Mouse (Mus musculus): Measurements from ENCODE around the gene Hist2h3c2. TPM values are rescaled to one million over a fixed set of nuclear protein-coding genes. Genes with fewer than 3 reads are reported as not detected.

Gene Hist2h3c2
- polyA plus RNA-seq, 1 experiment from 2014 or later, result 8.3 TPM

DNA sequence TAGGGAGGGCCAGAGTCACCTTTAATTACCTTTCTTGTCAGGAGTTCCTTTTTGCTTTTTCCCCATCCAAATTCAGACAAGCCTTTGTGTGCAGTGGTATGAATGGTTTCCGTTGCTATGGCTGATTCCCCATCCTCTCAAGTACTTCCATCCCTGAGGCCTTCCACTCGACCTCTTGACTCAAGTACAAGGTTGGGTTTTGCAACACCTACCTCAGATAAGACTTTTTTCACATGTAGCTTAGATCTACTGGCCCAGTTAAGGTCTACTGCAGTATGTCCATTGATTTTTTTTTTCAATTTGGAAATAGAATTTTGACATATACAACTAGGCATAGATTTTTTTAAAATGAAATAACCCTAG, 7.2 kb downstream of the Hist2h3c2 start:
- Histone ChIP-seq H3K9ac (ENCODE audit: low read length) (no peak overlapping the region), H3K27me3 (replicated peaks; ENCODE audit: control insufficient read depth, insufficient read depth, low read length) (no peaks in the 10 kb centered on the region), H3K27ac (ENCODE audit: low read depth) (no peak overlapping the region), H3K4me3 (ENCODE audit: low read depth, low read length) (no peak overlapping the region), H3K36me3 (ENCODE audit: control insufficient read depth, insufficient read depth, low read length) (no peaks in the 10 kb centered on the region), H3K9me3 (ENCODE audit: control insufficient read depth, low read length) (no peaks in the 10 kb centered on the region), H3K4me2 (ENCODE audit: low read length) (no peak overlapping the region), H3K4me1 (replicated peaks; ENCODE audit: control insufficient read depth, insufficient read depth, low read length) (no peaks in the 10 kb centered on the region)
- ATAC-seq (replicated peaks; ENCODE audit: low FRiP score, low TSS enrichment, low read depth) (no peak), DNase-seq (ENCODE audit: low spot score) (no peak)
- WGBS, result 60% methylated on average over 2 of the region's 2 CpGs

DNA sequence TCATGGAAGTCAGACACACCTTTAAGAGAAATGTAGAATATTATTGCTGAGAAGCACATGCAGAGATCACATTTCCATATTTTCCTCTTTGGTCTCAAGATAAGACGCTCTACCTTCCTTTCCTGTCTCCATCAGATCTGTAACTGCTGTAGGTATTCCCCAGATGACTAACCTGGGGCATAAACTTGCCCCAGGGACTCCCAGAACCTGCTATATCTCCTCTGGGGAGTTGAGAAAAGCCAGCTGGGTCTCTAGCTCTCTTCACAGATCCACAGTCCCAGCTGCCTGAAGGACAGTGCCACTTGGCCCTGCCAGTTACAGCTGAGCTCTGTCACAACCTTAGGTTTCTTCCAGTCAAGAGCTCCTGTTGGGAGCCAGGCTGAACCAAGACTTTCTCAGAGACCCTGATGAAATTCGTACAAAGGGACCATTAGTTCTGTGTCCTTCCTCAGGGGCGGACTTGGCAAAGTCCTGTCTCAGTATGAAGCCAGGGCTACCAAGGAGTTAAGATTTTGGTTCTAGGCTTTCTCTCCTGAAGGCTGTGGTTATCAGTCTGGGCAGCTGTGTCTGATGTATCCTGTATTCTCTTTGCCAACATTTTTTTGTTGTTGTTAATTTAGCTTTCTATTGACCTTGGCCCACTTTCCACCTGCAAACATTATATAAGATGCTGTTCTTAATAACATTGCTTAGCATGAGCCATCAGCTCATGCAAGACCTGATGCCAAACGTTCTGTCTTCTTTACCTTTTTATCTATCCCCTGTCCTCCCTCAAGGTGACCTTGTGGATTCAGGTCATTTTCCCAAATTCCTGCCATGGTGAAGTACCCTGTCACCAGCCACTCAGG, 7.8 kb downstream of the Hist2h3c2 start:
- H3K27me3 ChIP-seq (replicated peaks; ENCODE audit: control insufficient read depth, insufficient read depth, low read length), result no peaks in the 10 kb centered on the region
- H3K9ac ChIP-seq (ENCODE audit: low read length), result no peak overlapping the region
- H3K4me1 ChIP-seq (replicated peaks; ENCODE audit: control insufficient read depth, insufficient read depth, low read length), result no peaks in the 10 kb centered on the region
- H3K36me3 ChIP-seq (ENCODE audit: control insufficient read depth, insufficient read depth, low read length), result no peaks in the 10 kb centered on the region
- no peak overlapping the region for H3K4me2 ChIP-seq (ENCODE audit: low read length)
- H3K4me3 ChIP-seq (ENCODE audit: low read depth, low read length), result no peak overlapping the region
- DNase-seq (ENCODE audit: low spot score) (no peak), ATAC-seq (replicated peaks; ENCODE audit: low FRiP score, low TSS enrichment, low read depth) (no peak)
- 71% methylated on average over 4 of the region's 4 CpGs for WGBS
- no peaks in the 10 kb centered on the region for H3K9me3 ChIP-seq (ENCODE audit: control insufficient read depth, low read length)
- H3K27ac ChIP-seq (ENCODE audit: low read depth), result no peak overlapping the region

DNA sequence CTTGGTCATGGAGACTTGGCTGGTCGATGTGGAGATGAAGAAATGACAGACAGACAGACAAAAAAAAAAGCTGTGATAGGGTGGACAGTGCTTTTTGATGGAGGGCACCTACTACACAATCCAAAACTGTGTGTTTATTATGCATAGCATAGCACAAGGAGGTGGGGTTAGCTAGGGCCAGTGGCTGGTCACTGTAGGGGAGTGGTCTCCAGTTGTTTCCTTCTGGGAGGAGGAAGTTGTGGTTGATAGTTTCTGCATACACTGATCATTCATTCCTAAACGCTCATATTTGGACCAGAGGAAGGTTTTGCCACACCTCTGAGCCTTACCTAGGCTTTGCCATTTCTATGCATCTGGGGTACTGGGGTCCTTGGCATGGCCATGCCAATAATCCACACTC, 8.5 kb downstream of the Hist2h3c2 start:
- Histone ChIP-seq H3K9ac (ENCODE audit: low read length) (no peak overlapping the region), H3K4me3 (ENCODE audit: low read depth, low read length) (no peak overlapping the region), H3K9me3 (ENCODE audit: control insufficient read depth, low read length) (no peaks in the 10 kb centered on the region), H3K36me3 (ENCODE audit: control insufficient read depth, insufficient read depth, low read length) (no peaks in the 10 kb centered on the region), H3K27ac (ENCODE audit: low read depth) (no peak overlapping the region), H3K27me3 (replicated peaks; ENCODE audit: control insufficient read depth, insufficient read depth, low read length) (no peaks in the 10 kb centered on the region), H3K4me2 (ENCODE audit: low read length) (no peak overlapping the region), H3K4me1 (replicated peaks; ENCODE audit: control insufficient read depth, insufficient read depth, low read length) (no peaks in the 10 kb centered on the region)
- 87% methylated on average over 2 of the region's 2 CpGs for WGBS
- no peak for ATAC-seq (replicated peaks; ENCODE audit: low FRiP score, low TSS enrichment, low read depth)
- no peak for DNase-seq (ENCODE audit: low spot score)

DNA sequence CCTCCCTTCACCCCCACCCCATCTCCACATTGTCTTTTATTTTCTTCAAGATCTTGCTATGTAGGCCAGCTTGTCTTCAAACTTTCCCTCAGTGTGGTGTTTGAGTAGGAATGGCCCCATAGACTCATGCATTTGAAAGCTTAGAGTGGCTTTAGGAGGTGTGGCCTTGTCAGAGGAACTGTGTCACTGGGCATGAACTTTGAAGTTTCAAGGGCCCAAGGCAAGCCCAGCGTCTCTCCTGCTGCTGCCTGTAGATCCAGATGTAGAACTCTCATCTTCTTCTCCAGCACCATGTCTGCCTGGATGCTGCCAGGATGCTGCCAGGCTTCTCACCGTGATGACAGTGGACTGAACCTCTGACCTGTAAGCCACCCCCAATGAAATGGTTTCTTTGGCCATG, 10.1 kb downstream of the Hist2h3c2 start:
- no peak for DNase-seq (ENCODE audit: low spot score)
- H3K9me3 ChIP-seq (ENCODE audit: control insufficient read depth, low read length), result no peaks in the 10 kb centered on the region
- H3K9ac ChIP-seq (ENCODE audit: low read length), result no peak overlapping the region
- H3K36me3 ChIP-seq (ENCODE audit: control insufficient read depth, insufficient read depth, low read length), result no peaks in the 10 kb centered on the region
- no peak for ATAC-seq (replicated peaks; ENCODE audit: low FRiP score, low TSS enrichment, low read depth)
- H3K4me2 ChIP-seq (ENCODE audit: low read length), result no peak overlapping the region
- no peaks in the 10 kb centered on the region for H3K27me3 ChIP-seq (replicated peaks; ENCODE audit: control insufficient read depth, insufficient read depth, low read length)
- H3K27ac ChIP-seq (ENCODE audit: low read depth), result no peak overlapping the region
- H3K4me3 ChIP-seq (ENCODE audit: low read depth, low read length), result no peak overlapping the region
- no peaks in the 10 kb centered on the region for H3K4me1 ChIP-seq (replicated peaks; ENCODE audit: control insufficient read depth, insufficient read depth, low read length)
- 64% methylated on average over 2 of the region's 2 CpGs for WGBS

DNA sequence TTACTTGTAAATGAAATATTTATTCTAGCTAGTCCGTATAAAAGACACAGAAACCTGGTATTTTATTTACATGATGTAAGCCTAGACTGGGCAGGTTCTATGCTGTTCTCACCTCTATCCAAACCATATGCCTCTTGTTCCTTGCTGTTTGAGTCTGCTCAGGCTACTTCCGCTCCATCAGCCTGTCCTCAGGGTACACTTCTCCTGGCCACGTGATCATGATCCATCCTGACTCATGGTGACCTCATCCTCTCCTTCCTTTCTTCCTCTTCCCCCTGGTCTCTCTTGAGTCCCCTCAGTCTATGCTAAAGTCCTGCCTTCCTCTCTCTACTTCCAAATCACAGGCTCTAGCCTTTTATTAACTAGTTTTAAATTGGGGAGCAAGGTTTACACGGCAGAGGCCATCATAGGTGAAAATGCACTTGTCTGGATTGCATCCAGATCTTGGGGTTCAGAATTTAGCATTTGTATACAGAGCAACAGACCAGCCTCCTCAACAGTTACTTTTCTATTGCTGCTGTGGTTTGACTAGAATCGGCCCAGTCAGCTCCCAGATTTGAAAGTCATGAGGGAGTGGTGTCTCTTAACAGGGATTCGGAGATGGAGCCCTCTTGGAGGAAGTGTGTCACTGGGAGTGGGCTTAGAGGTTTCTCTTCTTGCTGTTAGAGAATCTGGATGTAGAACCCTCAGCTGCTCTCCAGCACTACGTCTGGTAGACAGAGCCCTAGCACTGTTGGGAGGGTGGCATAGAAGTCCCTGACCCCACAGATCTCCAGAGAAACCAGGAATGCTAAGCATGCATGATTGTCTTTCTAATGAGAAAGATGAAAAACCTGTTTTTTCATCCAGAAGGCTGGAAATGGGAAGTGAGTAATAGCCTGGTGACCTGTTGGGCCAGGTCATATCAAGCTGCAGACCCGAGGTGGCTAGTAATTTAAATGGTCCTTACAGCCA, 12.0 kb downstream of the Hist2h3c2 start:
- Histone ChIP-seq H3K9me3 (ENCODE audit: control insufficient read depth, low read length) (no peaks in the 10 kb centered on the region), H3K27ac (ENCODE audit: low read depth) (no peak overlapping the region), H3K36me3 (ENCODE audit: control insufficient read depth, insufficient read depth, low read length) (no peaks in the 10 kb centered on the region), H3K4me3 (ENCODE audit: low read depth, low read length) (no peak overlapping the region), H3K4me1 (replicated peaks; ENCODE audit: control insufficient read depth, insufficient read depth, low read length) (0 out of 2 replicates have a peak, but pooled peaks cover 7% of the 10 kb centered on the region), H3K27me3 (replicated peaks; ENCODE audit: control insufficient read depth, insufficient read depth, low read length) (no peaks in the 10 kb centered on the region), H3K4me2 (ENCODE audit: low read length) (no peak overlapping the region), H3K9ac (ENCODE audit: low read length) (no peak overlapping the region)
- DNase-seq (ENCODE audit: low spot score) (no peak), ATAC-seq (replicated peaks; ENCODE audit: low FRiP score, low TSS enrichment, low read depth) (no peak)
- WGBS, result 53% methylated on average over 8 of the region's 8 CpGs

DNA sequence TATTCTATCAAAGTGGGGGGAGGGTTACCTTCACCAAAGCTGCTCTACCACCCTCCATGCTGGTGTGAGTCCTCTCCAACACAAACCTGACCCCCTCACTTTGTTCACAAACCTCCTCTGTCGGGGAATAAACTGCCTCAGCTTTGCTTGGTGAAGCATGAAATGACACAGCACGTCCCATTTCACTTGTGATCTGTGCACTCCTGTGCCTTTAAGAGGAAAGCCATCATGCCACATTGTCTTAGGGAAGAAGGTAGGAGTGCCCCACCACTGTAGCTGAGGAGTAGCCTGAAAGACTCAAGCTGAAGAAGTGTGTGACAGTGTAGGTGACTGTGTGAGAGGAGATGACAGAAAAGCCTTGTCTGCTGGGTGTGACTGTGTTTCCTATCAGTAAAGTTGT, 13.5 kb downstream of the Hist2h3c2 start:
- Histone ChIP-seq H3K36me3 (ENCODE audit: control insufficient read depth, insufficient read depth, low read length) (no peaks in the 10 kb centered on the region), H3K4me2 (ENCODE audit: low read length) (no peak overlapping the region), H3K27me3 (replicated peaks; ENCODE audit: control insufficient read depth, insufficient read depth, low read length) (no peaks in the 10 kb centered on the region), H3K4me1 (replicated peaks; ENCODE audit: control insufficient read depth, insufficient read depth, low read length) (0 out of 2 replicates have a peak, but pooled peaks cover 12% of the 10 kb centered on the region), H3K9ac (ENCODE audit: low read length) (no peak overlapping the region), H3K27ac (ENCODE audit: low read depth) (no peak overlapping the region), H3K9me3 (ENCODE audit: control insufficient read depth, low read length) (no peaks in the 10 kb centered on the region), H3K4me3 (ENCODE audit: low read depth, low read length) (no peak overlapping the region)
- ATAC-seq (replicated peaks; ENCODE audit: low FRiP score, low TSS enrichment, low read depth) (no peak), DNase-seq (ENCODE audit: low spot score) (no peak)
- WGBS, result 47% methylated on average over 2 of the region's 2 CpGs

DNA sequence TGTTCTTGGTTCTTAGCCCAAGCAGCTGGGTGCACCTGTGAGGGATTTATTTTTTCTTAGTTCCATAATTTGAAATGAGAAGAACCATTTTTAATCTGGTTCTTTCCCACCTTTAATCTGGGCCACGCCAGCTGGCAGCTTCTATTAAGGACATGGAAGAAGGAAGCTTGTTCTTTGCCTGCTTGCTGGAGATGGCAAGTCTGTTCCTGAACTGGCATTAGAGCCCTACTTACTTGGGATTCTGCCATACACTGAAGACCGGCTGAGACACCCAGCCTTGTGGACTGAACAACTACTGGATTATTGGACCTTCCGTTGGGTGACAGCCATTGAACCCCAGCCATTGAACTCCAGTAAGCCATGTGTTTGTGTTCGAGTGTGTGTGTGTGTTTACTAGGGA, 16.2 kb downstream of the Hist2h3c2 start:
- Histone ChIP-seq H3K4me2 (ENCODE audit: low read length) (peak overlapping the region; percentile 59), H3K9ac (ENCODE audit: low read length) (no peak overlapping the region)

DNA sequence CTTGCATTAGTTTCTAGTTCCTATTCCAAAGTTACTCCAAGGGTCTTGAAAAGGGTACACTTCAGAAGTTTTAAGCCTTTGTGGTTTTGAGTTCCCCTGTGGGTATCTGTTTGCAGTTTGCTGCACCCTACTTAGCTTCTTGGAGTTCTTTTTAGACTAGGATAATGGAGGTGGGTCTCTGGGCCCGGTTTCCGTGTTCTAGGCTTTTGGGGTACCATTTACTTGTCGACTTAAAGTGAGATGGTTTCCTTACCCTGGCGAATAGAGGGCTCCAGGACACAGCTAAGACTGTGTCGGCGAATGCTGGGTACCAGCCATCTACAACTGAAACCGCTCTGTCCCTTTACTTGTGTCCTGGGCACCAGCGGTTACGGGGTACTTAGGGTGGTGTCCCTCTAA, 17.3 kb downstream of the Hist2h3c2 start:
- WGBS, result 22% methylated on average over 9 of the region's 9 CpGs
- Histone ChIP-seq H3K9me3 (ENCODE audit: control insufficient read depth, low read length) (no peaks in the 10 kb centered on the region), H3K36me3 (ENCODE audit: control insufficient read depth, insufficient read depth, low read length) (no peaks in the 10 kb centered on the region), H3K4me2 (ENCODE audit: low read length) (peak overlapping the region; percentile 59), H3K9ac (ENCODE audit: low read length) (peak overlapping the region; percentile 97), H3K4me3 (ENCODE audit: low read depth, low read length) (peak overlapping the region; percentile 69), H3K4me1 (replicated peaks; ENCODE audit: control insufficient read depth, insufficient read depth, low read length) (peaks cover 12% of the 10 kb centered on the region; the same call in 1 of the 2 replicates), H3K27ac (ENCODE audit: low read depth) (peak overlapping the region; percentile 98), H3K27me3 (replicated peaks; ENCODE audit: control insufficient read depth, insufficient read depth, low read length) (no peaks in the 10 kb centered on the region)
- no peak for ATAC-seq (replicated peaks; ENCODE audit: low FRiP score, low TSS enrichment, low read depth)
- peak; percentile 71 for DNase-seq (ENCODE audit: low spot score)

More for the DNA sequence above, 16.2 kb downstream of the Hist2h3c2 start:
- WGBS, result 90% methylated on average over 4 of the region's 4 CpGs
- DNase-seq (ENCODE audit: low spot score), result no peak
- ATAC-seq (replicated peaks; ENCODE audit: low FRiP score, low TSS enrichment, low read depth), result no peak
- H3K4me3 ChIP-seq (ENCODE audit: low read depth, low read length), result no peak overlapping the region
- H3K9me3 ChIP-seq (ENCODE audit: control insufficient read depth, low read length), result no peaks in the 10 kb centered on the region
- no peak overlapping the region for H3K27ac ChIP-seq (ENCODE audit: low read depth)
- no peaks in the 10 kb centered on the region for H3K36me3 ChIP-seq (ENCODE audit: control insufficient read depth, insufficient read depth, low read length)
- peaks cover 12% of the 10 kb centered on the region; the same call in 1 of the 2 replicates for H3K4me1 ChIP-seq (replicated peaks; ENCODE audit: control insufficient read depth, insufficient read depth, low read length)
- no peaks in the 10 kb centered on the region for H3K27me3 ChIP-seq (replicated peaks; ENCODE audit: control insufficient read depth, insufficient read depth, low read length)
